Mouse (Mus musculus): ENCODE data around the gene Mark1. TPM values are rescaled to one million over a fixed set of nuclear protein-coding genes. Genes with fewer than 3 reads are reported as not detected.

The Mark1 gene
- not detected in 2 replicates for polyA plus RNA-seq (2012)

- TF ChIP-seq GATA1 (IDR thresholded peaks at IDR 0.05; ENCODE audit: low read length): no peak
Observed at GRCm38 (mm10) chr1:184999071-184999750, at the start of gene Mark1. Gene Mark1 (minus strand): TSS chr1:184999570.

- no peak for TF ChIP-seq GATA1 (IDR thresholded peaks at IDR 0.05; ENCODE audit: low read length)
Observed at GRCm38 (mm10) chr1:185047516-185048247, 48.3 kb upstream of the Mark1 start.

GRCm38 (mm10) chr1:185046513-185046912, 47.1 kb upstream of the Mark1 start:
- no peak for TF ChIP-seq GATA1 (IDR thresholded peaks at IDR 0.05; ENCODE audit: low read length)

GRCm38 (mm10) chr1:185038183-185038686, 38.9 kb upstream of the Mark1 start:
- TF ChIP-seq GATA1 (IDR thresholded peaks at IDR 0.05; ENCODE audit: low read length): no peak

- no peak for TF ChIP-seq GATA1 (IDR thresholded peaks at IDR 0.05; ENCODE audit: low read length)
Observed at GRCm38 (mm10) chr1:185030565-185030964, 31.2 kb upstream of the Mark1 start.

GRCm38 (mm10) chr1:185020429-185021168, 21.2 kb upstream of the Mark1 start:
- TF ChIP-seq GATA1 (IDR thresholded peaks at IDR 0.05; ENCODE audit: low read length): no peak

- TF ChIP-seq GATA1 (IDR thresholded peaks at IDR 0.05; ENCODE audit: low read length): no peak
Observed at GRCm38 (mm10) chr1:185012566-185012965, 13.2 kb upstream of the Mark1 start.

GRCm38 (mm10) chr1:185007066-185007465, 7.7 kb upstream of the Mark1 start:
- no peak for TF ChIP-seq GATA1 (IDR thresholded peaks at IDR 0.05; ENCODE audit: low read length)

- no peak for TF ChIP-seq GATA1 (IDR thresholded peaks at IDR 0.05; ENCODE audit: low read length)
Observed at GRCm38 (mm10) chr1:184999780-185000599, 620 bp upstream of the Mark1 start.

GRCm38 (mm10) chr1:184998631-184999030, 739 bp downstream of the Mark1 start:
- no peak for TF ChIP-seq GATA1 (IDR thresholded peaks at IDR 0.05; ENCODE audit: low read length)

GRCm38 (mm10) chr1:184998161-184998560, 1.2 kb downstream of the Mark1 start:
- TF ChIP-seq GATA1 (IDR thresholded peaks at IDR 0.05; ENCODE audit: low read length): no peak

- TF ChIP-seq GATA1 (IDR thresholded peaks at IDR 0.05; ENCODE audit: low read length): no peak
Observed at GRCm38 (mm10) chr1:184997466-184997865, 1.9 kb downstream of the Mark1 start.

GRCm38 (mm10) chr1:184995335-184995734, 4.0 kb downstream of the Mark1 start:
- no peak for TF ChIP-seq GATA1 (IDR thresholded peaks at IDR 0.05; ENCODE audit: low read length)

GRCm38 (mm10) chr1:184991191-184991590, 8.2 kb downstream of the Mark1 start:
- no peak for TF ChIP-seq GATA1 (IDR thresholded peaks at IDR 0.05; ENCODE audit: low read length)

- TF ChIP-seq GATA1 (IDR thresholded peaks at IDR 0.05; ENCODE audit: low read length): no peak
Observed at GRCm38 (mm10) chr1:184986748-184987147, 12.6 kb downstream of the Mark1 start.
